Mouse (Mus musculus): Measurements from ENCODE around the gene Il4i1. TPM values are rescaled to one million over a fixed set of nuclear protein-coding genes. Genes with fewer than 3 reads are reported as not detected.

The Il4i1 gene
- polyA plus RNA-seq, 1 experiment from 2014 or later: 0.69 TPM

DNA sequence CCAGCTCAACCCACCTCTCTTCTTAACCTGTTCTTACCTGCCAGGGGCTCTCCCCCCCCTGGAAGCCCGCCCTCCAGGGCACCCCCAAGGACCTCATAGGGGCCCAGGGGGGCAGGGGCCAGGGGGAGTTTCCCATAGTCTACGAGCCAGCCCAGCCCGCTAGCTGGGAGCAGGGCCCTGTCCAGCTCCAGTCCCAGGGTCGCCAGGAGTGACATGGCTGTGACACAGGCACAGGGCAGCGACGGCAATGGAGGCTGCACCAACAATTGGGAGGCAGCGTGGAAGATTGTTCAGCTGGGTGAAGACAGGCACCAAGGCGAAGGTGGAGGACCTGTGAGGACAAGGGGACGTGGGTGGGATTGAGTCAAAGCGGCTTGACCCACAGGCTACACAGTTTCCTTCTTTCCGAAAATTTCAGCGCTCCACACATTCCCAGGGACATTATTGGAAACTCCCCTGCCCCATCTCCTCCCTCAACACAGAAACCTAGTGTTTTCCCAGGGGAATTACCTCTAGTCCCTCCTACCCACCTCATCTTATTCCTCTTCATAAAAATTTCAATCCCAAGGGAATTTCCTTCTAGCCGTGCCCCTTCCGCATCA, 1.1 kb upstream of the Il4i1 start:
- H3K4me1 ChIP-seq (replicated peaks; ENCODE audit: control insufficient read depth, insufficient read depth): peaks cover 16% of the 10 kb centered on the region
- H3K27me3 ChIP-seq (ENCODE audit: control insufficient read depth, insufficient read depth, low read length): no peaks in the 10 kb centered on the region
- 36% methylated on average over 14 of the region's 14 CpGs for WGBS
- H3K9ac ChIP-seq (ENCODE audit: low read length): peak overlapping the region; percentile 48
- no peak for ATAC-seq (ENCODE audit: low FRiP score, low TSS enrichment)
- H3K9me3 ChIP-seq (ENCODE audit: control insufficient read depth, low read length): no peaks in the 10 kb centered on the region
- peak overlapping the region; percentile 80 for H3K4me2 ChIP-seq (replicated peaks; ENCODE audit: low read depth)
- H3K4me3 ChIP-seq (ENCODE audit: low read depth, low read length): peak overlapping the region; percentile 82
- H3K27ac ChIP-seq (replicated peaks): peak overlapping the region; percentile 98; the same call in 1 of the 2 replicates
- peak; percentile 21 for DNase-seq (ENCODE audit: low spot score)
- no peaks in the 10 kb centered on the region for H3K36me3 ChIP-seq (ENCODE audit: control insufficient read depth, insufficient read depth, low read length)
- TF ChIP-seq CTCF (IDR thresholded peaks at IDR 0.05; ENCODE audit: low read depth) (no peak), EP300 (optimal IDR thresholded peaks at IDR 0.05) (no peak)

DNA sequence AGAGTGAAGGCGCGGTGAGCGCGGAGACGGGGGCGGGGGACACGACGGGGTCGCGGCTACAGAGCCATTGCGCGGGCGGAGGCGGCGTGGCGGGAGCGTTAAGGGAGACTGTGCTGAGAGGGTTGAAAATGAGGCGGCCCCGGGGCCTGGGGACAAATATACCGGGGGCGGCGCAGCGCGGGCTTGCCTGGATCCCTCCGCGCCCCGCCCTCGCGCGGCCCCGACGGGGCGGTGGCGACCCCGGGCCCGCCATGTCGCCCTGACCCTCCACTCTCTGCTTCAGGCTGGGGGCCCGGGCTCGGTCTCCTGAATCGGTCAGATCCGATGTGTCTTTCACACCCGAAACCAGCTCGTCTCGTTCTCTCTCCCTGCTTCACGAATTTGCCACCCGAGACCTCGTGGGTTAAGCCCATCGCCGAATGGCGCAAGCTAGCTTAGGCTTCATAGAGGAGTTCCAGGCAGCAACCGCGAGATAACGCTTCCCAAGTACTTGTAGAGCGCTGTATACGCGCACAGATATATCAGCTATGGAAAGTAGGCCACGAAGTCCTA, 359 bp downstream of the Il4i1 start, which contains the start of gene Atf5:
Atf5 (minus strand) TSS at position 189 of the 552 bp plus-strand sequence.
- Histone ChIP-seq H3K27me3 (ENCODE audit: control insufficient read depth, insufficient read depth, low read length) (no peaks in the 10 kb centered on the region), H3K36me3 (ENCODE audit: control insufficient read depth, insufficient read depth, low read length) (no peaks in the 10 kb centered on the region), H3K4me1 (replicated peaks; ENCODE audit: control insufficient read depth, insufficient read depth) (peaks cover 16% of the 10 kb centered on the region), H3K9me3 (ENCODE audit: control insufficient read depth, low read length) (no peaks in the 10 kb centered on the region), H3K4me3 (ENCODE audit: low read depth, low read length) (peak within 1 kb of the TSS; percentile 82), H3K4me2 (replicated peaks; ENCODE audit: low read depth) (peak within 1 kb of the TSS; percentile 80), H3K9ac (ENCODE audit: low read length) (peak within 1 kb of the TSS; percentile 95), H3K27ac (replicated peaks) (peak within 1 kb of the TSS; percentile 98)
- WGBS: under 1% methylated on average over 45 of the region's 57 CpGs
- peak; percentile 73 for DNase-seq (ENCODE audit: low spot score)
- peak; percentile 31 for ATAC-seq (ENCODE audit: low FRiP score, low TSS enrichment)
- no peak for TF ChIP-seq EP300 (optimal IDR thresholded peaks at IDR 0.05)

DNA sequence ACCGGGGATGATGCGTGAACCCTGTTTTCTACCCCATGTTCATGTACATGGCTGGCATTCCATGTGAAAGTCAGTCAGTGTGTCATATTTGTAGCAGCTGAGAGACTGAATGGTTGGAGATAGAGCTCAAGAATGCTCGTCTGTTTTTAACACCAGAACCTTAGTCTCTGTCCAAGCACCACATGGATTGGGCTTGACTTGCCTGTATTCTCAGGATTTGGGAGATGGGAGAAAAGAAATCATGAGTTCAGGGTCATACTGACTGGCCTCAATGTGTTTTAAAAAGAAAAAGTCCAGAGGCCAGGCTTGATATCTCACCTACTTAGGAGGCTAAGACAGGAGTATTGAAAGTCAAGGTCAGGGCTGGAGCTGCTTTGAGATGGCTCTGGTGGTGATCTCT, 1.3 kb downstream of the Il4i1 start:
- peak overlapping the region; percentile 80 for H3K4me2 ChIP-seq (replicated peaks; ENCODE audit: low read depth)
- 10% methylated on average over 3 of the region's 3 CpGs for WGBS
- H3K9ac ChIP-seq (ENCODE audit: low read length): peak overlapping the region; percentile 95
- no peak for DNase-seq (ENCODE audit: low spot score)
- H3K9me3 ChIP-seq (ENCODE audit: control insufficient read depth, low read length): no peaks in the 10 kb centered on the region
- H3K4me1 ChIP-seq (replicated peaks; ENCODE audit: control insufficient read depth, insufficient read depth): peaks cover 16% of the 10 kb centered on the region
- H3K27me3 ChIP-seq (ENCODE audit: control insufficient read depth, insufficient read depth, low read length): no peaks in the 10 kb centered on the region
- H3K27ac ChIP-seq (replicated peaks): peak overlapping the region; percentile 98
- H3K4me3 ChIP-seq (ENCODE audit: low read depth, low read length): peak overlapping the region; percentile 82
- H3K36me3 ChIP-seq (ENCODE audit: control insufficient read depth, insufficient read depth, low read length): no peaks in the 10 kb centered on the region
- ATAC-seq (ENCODE audit: low FRiP score, low TSS enrichment): no peak
- TF ChIP-seq CTCF (IDR thresholded peaks at IDR 0.05; ENCODE audit: low read depth): no peak
- TF ChIP-seq EP300 (optimal IDR thresholded peaks at IDR 0.05): no peak

DNA sequence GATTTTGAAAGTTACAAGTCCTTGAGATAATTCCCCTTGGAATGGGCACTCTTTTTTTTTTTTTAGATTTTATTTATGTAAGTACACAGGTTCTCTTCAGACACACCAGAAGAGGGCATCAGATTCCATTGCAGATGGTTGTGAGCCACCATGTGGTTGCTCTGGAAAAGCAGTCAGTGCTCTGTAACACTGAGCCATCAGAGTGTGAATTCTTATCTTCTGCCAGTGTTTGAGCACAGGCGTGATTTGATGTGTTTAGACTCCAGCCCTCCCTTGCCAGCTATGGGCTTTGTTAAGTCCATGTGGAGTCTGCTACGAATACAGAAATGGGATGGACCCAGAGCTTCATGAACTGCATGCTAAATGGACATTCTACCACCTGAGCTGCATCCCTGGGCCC, 2.0 kb downstream of the Il4i1 start:
- ATAC-seq (ENCODE audit: low FRiP score, low TSS enrichment): no peak

DNA sequence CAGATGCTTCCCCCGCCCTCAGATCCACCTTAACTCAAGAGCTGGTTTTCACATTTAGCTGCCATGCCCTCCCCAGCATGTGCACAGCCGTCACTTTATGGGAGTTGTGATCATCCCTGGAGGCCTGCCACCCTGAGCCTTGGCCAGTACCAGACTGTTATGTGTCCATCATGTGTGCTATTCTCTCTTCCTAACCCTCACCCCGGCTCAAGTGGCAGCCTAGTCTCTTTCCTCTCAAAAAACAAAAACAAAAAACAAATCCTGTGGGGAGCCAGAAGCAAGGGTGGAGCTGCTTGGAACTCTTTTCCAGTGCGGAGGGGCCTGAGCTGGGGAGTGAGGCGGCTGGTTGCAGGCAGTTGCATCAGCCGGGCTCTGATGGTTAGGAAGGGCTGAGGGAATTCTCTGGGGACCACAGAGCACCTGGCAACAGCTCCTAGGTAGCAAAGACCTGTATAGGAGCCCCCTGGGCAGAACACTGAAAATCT, 2.6 kb downstream of the Il4i1 start:
- WGBS: 22% methylated on average over 6 of the region's 6 CpGs
- peak overlapping the region; percentile 70 for H3K27ac ChIP-seq (replicated peaks)
- H3K4me3 ChIP-seq (ENCODE audit: low read depth, low read length): peak overlapping the region; percentile 18
- peak overlapping the region; percentile 39 for H3K4me2 ChIP-seq (replicated peaks; ENCODE audit: low read depth)
- ATAC-seq (ENCODE audit: low FRiP score, low TSS enrichment) (no peak), DNase-seq (ENCODE audit: low spot score) (peak; percentile 61)
- peaks cover 16% of the 10 kb centered on the region for H3K4me1 ChIP-seq (replicated peaks; ENCODE audit: control insufficient read depth, insufficient read depth)
- H3K27me3 ChIP-seq (ENCODE audit: control insufficient read depth, insufficient read depth, low read length): no peaks in the 10 kb centered on the region
- no peaks in the 10 kb centered on the region for H3K36me3 ChIP-seq (ENCODE audit: control insufficient read depth, insufficient read depth, low read length)
- H3K9me3 ChIP-seq (ENCODE audit: control insufficient read depth, low read length): no peaks in the 10 kb centered on the region
- H3K9ac ChIP-seq (ENCODE audit: low read length): peak overlapping the region; percentile 47
- TF ChIP-seq CTCF (IDR thresholded peaks at IDR 0.05; ENCODE audit: low read depth): no peak
- no peak for TF ChIP-seq EP300 (optimal IDR thresholded peaks at IDR 0.05)

More for the DNA sequence above, 2.0 kb downstream of the Il4i1 start:
- Histone ChIP-seq H3K27ac (replicated peaks) (peak overlapping the region; percentile 70), H3K4me2 (replicated peaks; ENCODE audit: low read depth) (peak overlapping the region; percentile 80), H3K9me3 (ENCODE audit: control insufficient read depth, low read length) (no peaks in the 10 kb centered on the region), H3K4me3 (ENCODE audit: low read depth, low read length) (peak overlapping the region; percentile 18; the same call in 1 of the 2 replicates), H3K27me3 (ENCODE audit: control insufficient read depth, insufficient read depth, low read length) (no peaks in the 10 kb centered on the region), H3K36me3 (ENCODE audit: control insufficient read depth, insufficient read depth, low read length) (no peaks in the 10 kb centered on the region), H3K9ac (ENCODE audit: low read length) (peak overlapping the region; percentile 95), H3K4me1 (replicated peaks; ENCODE audit: control insufficient read depth, insufficient read depth) (peaks cover 16% of the 10 kb centered on the region)
- WGBS: 8% methylated on average over 2 of the region's 2 CpGs
- TF ChIP-seq EP300 (optimal IDR thresholded peaks at IDR 0.05) (no peak), CTCF (IDR thresholded peaks at IDR 0.05; ENCODE audit: low read depth) (peak; percentile 65)
- peak; percentile 45 for DNase-seq (ENCODE audit: low spot score)

DNA sequence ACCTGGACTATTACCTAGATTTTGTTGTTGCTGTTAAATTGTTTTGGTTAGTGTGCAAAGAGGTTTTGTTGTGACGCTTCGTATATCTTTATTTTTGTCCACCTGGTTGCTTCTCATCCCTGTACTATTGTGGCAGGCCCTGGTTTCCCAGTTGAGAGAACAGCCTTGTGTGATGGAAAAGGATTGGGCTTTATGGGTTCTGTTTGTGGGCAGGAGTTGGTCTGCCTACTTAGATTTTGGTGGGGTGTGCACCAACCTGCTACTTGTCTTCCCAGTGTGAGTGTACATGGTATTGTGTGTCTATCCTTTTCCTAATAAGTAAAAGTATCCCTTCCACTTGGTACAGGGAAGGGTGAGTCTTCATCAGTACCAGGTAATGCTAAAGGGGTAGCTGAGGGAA, 3.2 kb downstream of the Il4i1 start:
- Histone ChIP-seq H3K4me2 (replicated peaks; ENCODE audit: low read depth) (peak overlapping the region; percentile 39), H3K36me3 (ENCODE audit: control insufficient read depth, insufficient read depth, low read length) (no peaks in the 10 kb centered on the region), H3K4me3 (ENCODE audit: low read depth, low read length) (peak overlapping the region; percentile 18; the same call in 1 of the 2 replicates), H3K9ac (ENCODE audit: low read length) (peak overlapping the region; percentile 47), H3K27me3 (ENCODE audit: control insufficient read depth, insufficient read depth, low read length) (no peaks in the 10 kb centered on the region), H3K27ac (replicated peaks) (peak overlapping the region; percentile 56), H3K4me1 (replicated peaks; ENCODE audit: control insufficient read depth, insufficient read depth) (peaks cover 16% of the 10 kb centered on the region), H3K9me3 (ENCODE audit: control insufficient read depth, low read length) (no peaks in the 10 kb centered on the region)
- DNase-seq (ENCODE audit: low spot score) (peak; percentile 8), ATAC-seq (ENCODE audit: low FRiP score, low TSS enrichment) (no peak)
- 95% methylated on average over 2 of the region's 2 CpGs for WGBS
- no peak for TF ChIP-seq CTCF (IDR thresholded peaks at IDR 0.05; ENCODE audit: low read depth)
- TF ChIP-seq EP300 (optimal IDR thresholded peaks at IDR 0.05): no peak
